Comparison of ENCODE assay signal across 13 mouse cellular contexts in genomic region chr10:46298352-46298751, GRCm38 (mm10).
DNase-seq lines count a peak whose midpoint lies in the region.
"Had no signal": no experiment of that assay in that cellular context is flagged by ENCODE, and none has a peak within 500 bp of the region (broad histone marks: within the 10 kb centered on the region; RNA-seq: fewer than 3 reads in every experiment).

No protein-coding gene starts in this region.

- peak; percentile 56 to 76 for DNase-seq in cerebellum, postnatal 25 days
- DNase-seq in cerebellum, adult 9-10 months = no peak
- peak; percentile 3 to 15 for DNase-seq in left cerebral cortex, adult 18-20 months (ENCODE audit: low spot score in 2 of 2)
- DNase-seq in left cerebral cortex, postnatal 14 days (ENCODE audit: low spot score in 2 of 2) = no peak
- DNase-seq in 416B (ENCODE audit: low read depth) = peak; percentile 9
- DNase-seq in NIH3T3 (ENCODE audit: low read depth) = peak; percentile 10
- DNase-seq in embryo, embryonic 10 days (ENCODE audit: low spot score) = no peak
- DNase-seq in gastrocnemius, postnatal 36 days = no peak
- DNase-seq: gastrocnemius, postnatal 25 days; heart, postnatal 36 days; kidney, adult 9 months; lung, postnatal 14 days; thymus, postnatal 25 days had no signal

- intact Hi-C loops in left cerebral cortex, postnatal 14 days (cut with DNase I) = no loop called here
- intact Hi-C loops in gastrocnemius, postnatal 36 days (cut with DNase I) = no loop called here

Comparison
In these comparisons a context has a peak if more than half of its experiments do, and no peak if none do; other contexts are left out.
1. DNase-seq: peak in cerebellum, postnatal 25 days (2 of 2), left cerebral cortex, adult 18-20 months (2 of 2), 416B (single experiment) and NIH3T3 (single experiment); none in cerebellum, adult 9-10 months (single experiment), left cerebral cortex, postnatal 14 days (0 of 2), embryo, embryonic 10 days (single experiment) and gastrocnemius, postnatal 36 days (0 of 2).